Mouse (Mus musculus) E14TG2a.4 (cell line): Measurements from ENCODE around the gene Axin2.

ENCODE experiments used
- CTCF ChIP-seq: conservative IDR thresholded peaks from 2 replicates; pipeline ENCODE4 v1.5.1; 2014; ENCODE audit warnings: low read length
- POU5F1 ChIP-seq: IDR thresholded peaks from 2 replicates; pipeline ENCODE4 v1.6.1; 2014; ENCODE audit warnings: low read length, borderline replicate concordance

- TF ChIP-seq CTCF = no peak
- no peak for TF ChIP-seq POU5F1
These were observed 20.7 kb downstream of the Axin2 start for GRCm38 (mm10) chr11:108940655-108941412.
